Mouse (Mus musculus) thymus, postnatal 14 days (tissue): ENCODE results near the gene Fndc9.

Experiments used
- DNase-seq: peaks from one replicate; pipeline ENCODE4 v3.0.0; 2021

Fndc9 gene

DNA sequence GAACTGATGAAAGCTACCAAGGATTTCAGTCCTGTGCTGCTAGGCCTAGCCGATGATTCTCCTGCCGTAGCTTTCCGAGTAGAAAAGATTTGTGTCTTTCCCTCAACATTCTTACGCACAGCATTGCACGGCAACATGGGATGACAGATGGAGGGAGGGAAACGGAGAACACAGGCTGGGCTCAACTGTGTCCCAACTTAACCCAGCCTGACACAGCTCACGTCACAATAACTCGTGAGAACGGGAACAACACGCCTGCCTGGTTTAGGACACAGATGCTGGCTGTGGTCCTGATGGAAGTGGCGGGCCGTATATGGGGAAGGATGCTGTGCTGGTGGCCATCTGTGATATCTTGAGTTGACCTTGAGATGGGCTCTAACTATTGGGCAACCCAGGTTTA is 43.4 kb downstream of the Fndc9 start:
- no peak for DNase-seq

DNA sequence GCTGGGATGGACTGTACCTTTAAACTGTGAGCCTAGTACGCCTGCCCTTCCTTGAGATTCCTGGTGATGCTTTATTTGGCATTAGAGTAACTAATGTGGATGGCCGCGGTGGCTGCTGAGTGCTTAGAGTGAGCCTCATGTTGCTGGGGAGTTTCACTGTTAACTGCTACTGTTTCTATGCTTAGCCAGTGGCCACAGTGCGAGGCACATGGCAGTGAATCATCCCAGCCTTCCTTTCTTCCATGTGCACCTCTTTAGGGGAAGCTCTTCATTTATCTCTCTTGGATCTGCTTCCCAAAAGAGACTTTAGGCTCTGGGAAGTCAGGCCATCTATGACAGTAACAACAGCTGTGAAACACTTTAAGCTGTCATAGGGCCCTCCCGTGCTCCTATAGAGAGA is 47.3 kb downstream of the Fndc9 start:
- DNase-seq: no peak

DNA sequence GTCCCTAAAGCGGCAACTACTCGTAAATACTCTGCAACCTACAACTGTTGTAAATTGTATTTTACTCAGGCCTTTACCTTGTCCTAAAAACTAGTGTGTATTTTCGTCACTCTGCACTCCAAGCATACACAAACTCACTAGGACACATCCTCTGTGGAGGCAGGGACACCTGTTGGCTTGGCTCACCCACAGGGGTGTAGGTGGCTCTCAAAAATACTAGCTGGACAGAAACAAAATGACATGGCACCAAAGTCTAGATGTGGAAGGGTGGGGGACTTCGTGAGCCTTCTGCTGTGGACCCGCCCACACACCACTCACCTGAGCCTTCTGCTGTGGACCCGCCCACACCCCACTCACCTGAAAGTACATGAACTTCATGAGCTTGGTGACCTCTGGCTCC is 48.5 kb downstream of the Fndc9 start:
- DNase-seq: no peak

DNA sequence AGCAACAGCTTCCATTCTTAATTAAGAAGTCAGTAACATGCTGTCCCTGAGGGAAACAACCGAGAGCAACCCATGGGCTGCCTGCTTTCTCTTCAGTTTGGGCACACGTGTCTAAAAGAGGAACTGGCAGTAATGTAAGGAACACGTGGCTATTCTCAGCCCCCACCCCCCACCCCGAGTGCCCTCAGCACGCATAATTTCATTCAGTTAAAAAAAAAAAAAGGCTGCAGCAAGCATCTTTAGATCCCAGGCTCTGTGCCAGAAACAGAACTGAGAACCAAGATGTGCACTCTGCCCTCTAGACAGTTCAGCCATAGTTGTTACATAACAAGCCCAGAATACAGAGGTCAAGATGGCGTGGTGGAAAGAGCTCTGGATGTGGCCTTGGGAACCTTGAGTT is 51.5 kb downstream of the Fndc9 start:
- DNase-seq: no peak

DNA sequence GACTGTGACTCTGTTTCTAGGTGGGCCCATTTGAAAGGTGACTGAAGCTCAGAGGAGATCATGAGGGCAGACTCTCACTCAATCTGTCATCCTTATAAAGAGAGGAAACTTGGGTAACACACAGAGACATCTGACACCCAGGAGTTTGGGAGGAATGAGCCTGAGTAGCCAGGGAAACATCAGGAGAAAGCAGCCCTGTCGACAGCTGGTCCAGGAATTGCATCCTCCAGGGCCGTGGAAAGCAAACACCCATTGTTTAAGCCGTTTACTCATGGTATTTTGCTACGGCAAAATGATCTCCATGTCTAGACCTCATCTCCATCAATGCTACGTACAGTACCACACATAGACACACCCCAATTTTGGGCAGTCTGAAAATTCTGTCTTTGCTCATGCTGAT is 52.8 kb downstream of the Fndc9 start:
- no peak for DNase-seq

DNA sequence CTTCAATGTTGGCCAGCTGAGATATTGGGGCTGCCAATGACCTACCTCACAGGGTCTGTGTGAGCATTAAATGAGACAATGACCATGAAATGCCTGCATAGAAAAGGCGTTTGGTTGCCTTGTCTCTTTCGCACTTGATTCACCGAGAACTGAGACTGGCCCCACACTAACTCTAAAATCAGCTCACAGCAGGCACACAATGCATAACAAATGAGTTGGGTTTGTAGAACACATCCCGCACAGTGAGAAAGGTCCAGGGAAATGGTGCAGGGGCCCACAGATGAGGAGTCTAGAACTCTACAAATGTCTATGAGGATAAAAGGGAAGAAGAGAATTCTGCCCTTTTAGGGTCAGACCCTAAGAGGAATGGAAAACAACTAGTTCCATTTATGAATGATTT is 53.7 kb downstream of the Fndc9 start:
- DNase-seq: no peak
